Mouse (Mus musculus): ENCODE measurements at regions not wholly inside any gene's neighbourhood (a gene's known extent, or its start where the extent isn't known, plus 50 kb on each side); places are given as distances from the start of the nearest gene placed in this dataset.

DNA sequence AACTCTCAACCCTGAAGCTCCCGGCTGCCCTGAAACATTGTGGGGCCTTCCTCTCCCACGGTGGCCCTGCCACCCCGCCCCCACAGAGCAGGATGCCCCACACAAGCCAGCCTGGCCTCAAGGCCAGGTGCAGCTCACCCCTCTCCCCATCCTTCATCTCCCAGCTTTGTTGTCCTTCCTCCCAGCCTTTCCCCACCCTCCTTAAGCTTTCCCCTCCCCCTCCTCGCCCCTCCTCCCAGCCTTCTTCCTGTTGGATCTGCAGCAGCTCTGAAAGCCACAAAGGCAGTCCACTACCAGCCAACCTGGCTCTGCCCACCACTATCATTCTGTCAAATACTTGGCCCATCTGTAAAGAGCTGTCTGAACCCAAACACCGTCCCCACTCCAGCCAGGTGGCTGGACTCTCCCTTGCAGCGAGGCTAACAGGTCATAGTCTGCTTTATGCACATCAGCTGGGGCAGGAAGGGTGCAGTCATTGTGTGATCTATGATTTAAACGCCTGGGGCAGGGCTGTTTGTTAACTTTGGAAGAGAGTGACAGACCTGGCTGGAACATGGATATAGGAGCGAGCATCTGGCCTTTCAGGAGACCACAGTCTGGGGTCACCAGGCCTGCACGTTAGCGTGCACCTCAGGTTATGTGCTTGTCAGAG, 119.9 kb upstream of the Atp6ap2 start:
- DNase-seq (ENCODE audit: low read depth, low spot score), result no peak

DNA sequence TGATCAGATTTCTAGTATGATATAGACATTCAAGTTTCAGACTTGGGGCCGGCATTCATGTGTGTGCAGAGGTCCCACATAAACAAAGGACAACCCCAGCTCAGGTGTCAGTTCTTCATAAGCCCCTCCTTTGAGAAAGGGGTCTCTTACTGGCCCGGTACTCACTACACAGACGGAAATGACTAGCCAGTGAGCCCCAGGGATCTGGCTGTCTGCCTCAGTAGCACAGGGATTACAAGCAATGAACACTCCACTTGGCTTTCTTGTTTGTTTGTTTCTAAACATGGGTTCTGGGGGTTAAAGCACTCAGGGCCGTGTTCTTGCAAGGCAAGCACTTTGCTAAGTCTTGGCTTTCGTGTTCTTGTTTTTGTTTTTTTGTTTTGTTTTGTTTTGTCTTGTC, 115.3 kb upstream of the Atp6ap2 start:
- no peak for DNase-seq (ENCODE audit: low read depth, low spot score)

GRCm38 (mm10) chrX:12479207-12479606, 108.4 kb upstream of the Atp6ap2 start:
- no peak for DNase-seq (ENCODE audit: low read depth, low spot score)

DNA sequence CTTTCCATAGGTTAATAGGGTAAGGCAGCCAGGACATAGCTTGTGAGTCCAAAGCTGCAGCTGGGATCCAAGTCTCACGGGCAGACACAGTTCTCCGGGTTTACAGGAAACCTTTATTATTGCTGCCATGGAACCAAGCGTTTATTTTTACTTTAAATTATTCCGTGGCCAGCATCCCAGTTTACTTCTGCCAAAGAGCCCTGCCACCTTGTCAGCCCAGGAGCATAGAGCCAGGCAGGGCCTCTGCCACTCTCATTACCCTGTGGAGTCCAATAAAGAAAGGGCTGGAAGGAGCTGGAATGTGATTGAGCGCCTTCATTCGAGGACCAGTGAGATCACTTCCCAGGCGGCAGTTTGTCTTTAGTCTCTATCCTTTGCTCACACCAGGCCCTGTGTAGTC, 96.6 kb upstream of the Atp6ap2 start:
- DNase-seq (ENCODE audit: low read depth, low spot score), result no peak

DNA sequence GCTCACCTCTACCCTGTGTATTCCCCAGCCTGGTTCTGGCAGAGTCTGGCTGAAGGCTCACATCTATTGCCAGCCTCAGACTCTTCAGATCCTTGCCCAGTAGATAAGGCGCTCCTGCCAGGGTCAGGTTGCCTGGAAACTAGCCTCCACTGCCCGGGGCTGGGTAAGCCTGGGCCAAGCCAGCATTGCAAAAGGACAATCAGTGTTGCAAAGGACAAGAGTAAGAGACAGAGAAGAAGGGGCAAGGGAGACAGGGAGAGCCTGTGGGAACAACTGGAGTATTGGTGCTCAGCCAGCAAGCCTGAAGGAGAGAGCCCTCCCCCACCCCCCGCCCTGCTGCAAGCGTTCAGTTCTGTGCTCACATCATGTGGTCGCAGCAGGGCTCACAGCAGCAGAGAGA, 94.4 kb upstream of the Atp6ap2 start:
- no peak for DNase-seq (ENCODE audit: low read depth, low spot score)

DNA sequence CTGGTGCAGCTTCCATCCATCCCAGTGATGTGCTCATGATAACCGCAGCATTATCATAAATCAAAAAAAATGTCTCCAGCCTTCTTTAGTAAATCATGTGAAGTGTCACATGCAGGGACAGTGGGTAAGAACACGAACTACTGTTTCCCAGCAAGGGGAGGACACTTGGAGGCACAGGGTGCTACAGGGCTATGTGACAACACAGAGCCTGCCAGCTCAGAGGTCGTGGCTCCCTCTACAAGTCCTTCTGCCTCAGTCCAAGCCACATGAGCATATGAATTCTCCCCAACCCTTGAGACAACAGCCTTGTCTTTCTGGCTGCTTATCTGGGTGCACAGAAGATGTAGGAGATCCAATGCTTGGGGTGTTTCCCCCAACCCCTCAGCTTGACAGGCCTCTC, 93.7 kb upstream of the Atp6ap2 start:
- no peak for DNase-seq (ENCODE audit: low read depth, low spot score)

- DNase-seq (ENCODE audit: low read depth, low spot score), result no peak
Observed at GRCm38 (mm10) chrX:12494535-12494934, 93.1 kb upstream of the Atp6ap2 start.

GRCm38 (mm10) chrX:12500601-12501000, 87.0 kb upstream of the Atp6ap2 start:
- DNase-seq (ENCODE audit: low read depth, low spot score), result no peak

- no peak for DNase-seq (ENCODE audit: low read depth, low spot score)
Observed at GRCm38 (mm10) chrX:12502364-12502763, 85.2 kb upstream of the Atp6ap2 start.

- no peak for DNase-seq (ENCODE audit: low read depth, low spot score)
Observed at GRCm38 (mm10) chrX:12503581-12503980, 84.0 kb upstream of the Atp6ap2 start.

DNA sequence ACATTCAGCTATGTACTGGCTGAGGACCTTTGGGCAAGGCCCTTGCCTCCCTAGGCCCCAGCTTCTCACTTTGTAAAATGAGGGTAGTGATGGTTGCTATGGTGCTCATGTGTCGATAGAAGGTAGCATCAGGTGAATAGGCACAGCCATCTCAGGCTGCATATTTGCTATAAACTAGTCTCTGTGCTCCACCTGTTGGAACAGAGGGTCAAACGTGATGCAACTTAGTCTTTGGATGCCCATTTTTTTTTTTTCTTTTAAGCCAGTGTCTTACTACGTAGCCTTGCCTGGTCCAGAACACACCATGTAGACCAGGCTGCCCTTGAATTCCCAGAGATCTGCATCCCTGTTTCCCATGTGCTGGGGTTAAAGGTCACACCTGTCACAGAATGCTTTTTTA, 76.5 kb upstream of the Atp6ap2 start:
- DNase-seq (ENCODE audit: low read depth, low spot score), result no peak

GRCm38 (mm10) chrX:12525044-12525443, 62.6 kb upstream of the Atp6ap2 start:
- DNase-seq (ENCODE audit: low read depth, low spot score), result no peak

- no peak for DNase-seq (ENCODE audit: low read depth, low spot score)
Observed at GRCm38 (mm10) chrX:12530406-12531311, 56.9 kb upstream of the Atp6ap2 start.
